Comparison of ENCODE assay signal across 18 mouse cellular contexts in the genomic region with DNA sequence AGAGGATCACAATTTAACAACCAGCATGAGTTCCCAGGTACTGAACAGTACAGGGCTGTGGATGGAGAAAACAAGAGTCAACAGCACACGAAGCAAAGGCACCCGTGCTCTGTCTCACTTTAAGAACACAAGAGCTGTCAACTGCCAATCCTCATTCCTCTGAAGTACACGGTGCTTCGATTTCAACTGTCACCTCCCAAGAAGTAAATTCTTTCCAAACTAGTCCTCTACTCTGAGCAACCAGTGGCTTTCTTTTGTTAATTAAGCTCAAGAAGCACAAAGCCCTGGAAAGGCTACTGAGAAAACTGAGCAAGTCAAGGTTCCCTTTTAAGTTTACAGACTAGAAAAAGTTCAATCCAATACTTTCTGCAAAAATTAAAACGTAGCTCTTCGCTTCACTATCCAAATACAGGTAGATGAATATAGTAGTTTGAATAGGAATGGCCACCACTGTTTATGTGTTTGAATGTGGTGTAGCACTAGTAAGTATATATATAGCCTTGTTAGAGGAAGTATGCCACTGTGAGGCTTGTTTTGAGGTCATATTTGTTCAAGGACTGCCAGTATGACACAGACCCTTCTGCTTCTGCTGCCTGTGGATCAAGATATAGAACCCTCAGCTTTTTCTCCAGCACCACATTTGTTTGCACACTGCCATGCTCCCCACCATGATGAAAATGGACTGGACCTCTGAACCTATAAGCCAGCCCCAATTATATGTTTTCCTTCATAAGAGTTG. TPM values are rescaled to one million over a fixed set of nuclear protein-coding genes. Genes with fewer than 3 reads are reported as not detected.
DNase-seq lines count a peak whose midpoint lies in the region; ATAC-seq and TF ChIP-seq lines count a peak whose summit lies in the region.
"Had no signal": no experiment of that assay in that cellular context is flagged by ENCODE, and none has a peak within 500 bp of the region (broad histone marks: within the 10 kb centered on the region; RNA-seq: fewer than 3 reads in every experiment).

No protein-coding gene starts in this region.

- no peak for DNase-seq in gastrocnemius, adult 2 months
- DNase-seq in gastrocnemius, postnatal 36 days, result no peak
- no peak for DNase-seq in layer of hippocampus, adult 2 months (ENCODE audit: low spot score in 2 of 2)
- DNase-seq in layer of hippocampus, postnatal 10 days (ENCODE audit: low spot score in 2 of 2), result no peak
- DNase-seq in MEL-GATA-1-ER (ENCODE audit: extremely low read depth, low read depth), result peak; percentile 39
- DNase-seq in testis, postnatal 10 days (ENCODE audit: low spot score), result no peak
- no peak for DNase-seq in ovary, postnatal 14 days (ENCODE audit: low spot score)
- DNase-seq: adrenal gland, postnatal 10 days; cerebellum, adult 2 months; lung, postnatal 4 days; thymus, postnatal 14 days had no signal

- peak overlapping the region; percentile 2; the same call in 1 of the 2 replicates for H3K4me3 ChIP-seq in gastrocnemius, adult 2 months
- no peak overlapping the region for H3K4me3 ChIP-seq in layer of hippocampus, adult 2 months
- H3K4me3 ChIP-seq: embryonic facial prominence, embryonic 15.5 days; kidney, embryonic 15.5 days; limb, embryonic 13.5 days; midbrain, embryonic 15.5 days; stomach, embryonic 15.5 days had no signal

- H3K27ac ChIP-seq in gastrocnemius, adult 2 months, result peak overlapping the region; percentile 60
- H3K27ac ChIP-seq in layer of hippocampus, adult 2 months, result peak overlapping the region; percentile 43
- H3K27ac ChIP-seq: embryonic facial prominence, embryonic 15.5 days; kidney, embryonic 15.5 days; limb, embryonic 13.5 days; midbrain, embryonic 15.5 days; stomach, embryonic 15.5 days had no signal

- intact Hi-C loops in gastrocnemius, adult 2 months (cut with DNase I), result no loop called here
- intact Hi-C loops in gastrocnemius, postnatal 36 days (cut with DNase I), result no loop called here

- no peak for TF ChIP-seq CTCF in gastrocnemius, adult 2 months (IDR thresholded peaks at IDR 0.05)
- no peak for TF ChIP-seq CTCF in layer of hippocampus, adult 2 months (conservative IDR thresholded peaks at IDR 0.05)

- peak; percentile 40 for ATAC-seq in megakaryocyte, adult 5-6 weeks (ENCODE audit: poor library complexity, severe bottlenecking)
- ATAC-seq: forebrain, embryonic 14.5 days; midbrain, embryonic 15.5 days had no signal

RNA-seq across cellular contexts. Expression of gene Fam168b, which starts 4.7 kb away (rescaled TPM):
- total RNA-seq in gastrocnemius, adult 2 months (2021), result 10 to 100 TPM; 28.6 to 35.0 TPM
- total RNA-seq in gastrocnemius, postnatal 36 days (2021), result 10 to 100 TPM; 20.5 to 30.7 TPM
- total RNA-seq in layer of hippocampus, adult 2 months (2021), result 100 to 1,000 TPM; 223 to 226 TPM
- total RNA-seq in layer of hippocampus, postnatal 10 days (2021), result 100 to 1,000 TPM; 203 to 226 TPM
- total RNA-seq in megakaryocyte, adult 5-6 weeks (2015), result 30.3 and 42.9 TPM in 2 replicates
- 62.0 and 62.8 TPM in 2 replicates for total RNA-seq in megakaryocyte, adult 5-6 weeks (2017)

RNA-seq across cellular contexts. Expression of gene Plekhb2, which starts 11.7 kb away (rescaled TPM):
- 10 to 100 TPM; 53.4 to 58.3 TPM for total RNA-seq in gastrocnemius, adult 2 months (2021)
- total RNA-seq in gastrocnemius, postnatal 36 days (2021), result 10 to 100 TPM; 44.6 to 53.4 TPM
- total RNA-seq in layer of hippocampus, adult 2 months (2021), result 100 to 1,000 TPM; 189 to 208 TPM
- total RNA-seq in layer of hippocampus, postnatal 10 days (2021), result 100 to 1,000 TPM; 185 to 198 TPM
- 48.6 and 58.3 TPM in 2 replicates for total RNA-seq in megakaryocyte, adult 5-6 weeks (2015)
- 28.4 and 29.5 TPM in 2 replicates for total RNA-seq in megakaryocyte, adult 5-6 weeks (2017)
